Mouse (Mus musculus) erythroblast, embryonic 14.5 days (primary cell): ENCODE data around the gene St7.

Experiments
- GATA1 ChIP-seq: IDR thresholded peaks from 2 replicates; pipeline ENCODE4 v1.6.1; 2012; ENCODE audit warnings: low read length, inconsistent platforms, mixed read lengths
- TAL1 ChIP-seq: IDR thresholded peaks from 3 replicates; pipeline ENCODE4 v1.6.1; 2012; ENCODE audit warnings: low read length, inconsistent platforms, mixed read lengths

- TF ChIP-seq TAL1, result no peak
- no peak for TF ChIP-seq GATA1
These were observed 213.0 kb downstream of the St7 start for GRCm38 (mm10) chr6:17905776-17906175.
